8 mouse cellular contexts compared by ENCODE assay signal in genomic region chr3:90254419-90255193, GRCm38 (mm10). TPM values are rescaled to one million over a fixed set of nuclear protein-coding genes. Genes with fewer than 3 reads are reported as not detected.
A peak's percentile ranks its signal among the peaks of the same experiment; 100 is the strongest.
DNase-seq lines count a peak whose midpoint lies in the region; ATAC-seq and TF ChIP-seq lines count a peak whose summit lies in the region.

No protein-coding gene starts in this region.

- H3K4me3 ChIP-seq in testis, adult 2 months (ENCODE audit: control insufficient read depth, low read depth, low read length) = peak overlapping the region; percentile 100
- peak overlapping the region; percentile 61 for H3K4me3 ChIP-seq in hindbrain, embryonic 11.5 days (ENCODE audit: low read depth, low read length)
- peak overlapping the region; percentile 81 for H3K4me3 ChIP-seq in lung, postnatal 0 days (ENCODE audit: low read depth, low read length)
- peak overlapping the region; percentile 95 for H3K4me3 ChIP-seq in stomach, embryonic 16.5 days (replicated peaks; ENCODE audit: low read length)

- no peak for TF ChIP-seq POLR2A in testis, adult 2 months (IDR thresholded peaks at IDR 0.05; ENCODE audit: control insufficient read depth, low read depth, low read length)

- DNase-seq in adrenal gland, postnatal 25 days = peak; percentile 64
- no peak for DNase-seq in adrenal gland, postnatal 4 days (ENCODE audit: low spot score in 2 of 2)
- no peak for DNase-seq in testis, postnatal 10 days (ENCODE audit: low spot score)
- no peak for DNase-seq in hindbrain, embryonic 11.5 days (ENCODE audit: low spot score)
- peak; percentile 55 for DNase-seq in lung, postnatal 0 days (ENCODE audit: low spot score)
- DNase-seq in right cerebral cortex, postnatal 10 days (ENCODE audit: low spot score in 2 of 2) = no peak

- H3K27ac ChIP-seq in testis, adult 2 months (ENCODE audit: control insufficient read depth, insufficient read depth, low read depth, low read length) = peak overlapping the region; percentile 96
- peak overlapping the region; percentile 75 for H3K27ac ChIP-seq in hindbrain, embryonic 11.5 days (ENCODE audit: low read depth, low read length)
- peak overlapping the region; percentile 90 for H3K27ac ChIP-seq in lung, postnatal 0 days (ENCODE audit: low read length)
- H3K27ac ChIP-seq in stomach, embryonic 16.5 days (ENCODE audit: low read length) = peak overlapping the region; percentile 89

- H3K4me2 ChIP-seq in hindbrain, embryonic 11.5 days (replicated peaks; ENCODE audit: low read depth, low read length) = peak overlapping the region; percentile 71
- peak overlapping the region; percentile 72 for H3K4me2 ChIP-seq in lung, postnatal 0 days (replicated peaks; ENCODE audit: low read depth, low read length)
- H3K4me2 ChIP-seq in stomach, embryonic 16.5 days (ENCODE audit: low read depth, low read length) = peak overlapping the region; percentile 82

- no peaks in the 10 kb centered on the region for H3K27me3 ChIP-seq in testis, adult 2 months (ENCODE audit: control insufficient read depth, insufficient read depth, low read length)
- H3K27me3 ChIP-seq in hindbrain, embryonic 11.5 days (ENCODE audit: control insufficient read depth, insufficient read depth, low read length) = no peaks in the 10 kb centered on the region
- no peaks in the 10 kb centered on the region for H3K27me3 ChIP-seq in lung, postnatal 0 days (replicated peaks; ENCODE audit: insufficient read depth, low read length)
- H3K27me3 ChIP-seq in stomach, embryonic 16.5 days (ENCODE audit: control insufficient read depth, insufficient read depth, low read length) = no peaks in the 10 kb centered on the region

- no peaks in the 10 kb centered on the region for H3K9me3 ChIP-seq in hindbrain, embryonic 11.5 days (ENCODE audit: control insufficient read depth, low read length)
- H3K9me3 ChIP-seq in lung, postnatal 0 days (ENCODE audit: low read length) = no peaks in the 10 kb centered on the region
- H3K9me3 ChIP-seq in stomach, embryonic 16.5 days (replicated peaks; ENCODE audit: control insufficient read depth, low read length) = no peaks in the 10 kb centered on the region

- peak overlapping the region; percentile 71 for H3K9ac ChIP-seq in hindbrain, embryonic 11.5 days (ENCODE audit: low read depth, low read length)
- H3K9ac ChIP-seq in lung, postnatal 0 days (replicated peaks; ENCODE audit: low read depth) = peak overlapping the region; percentile 91
- H3K9ac ChIP-seq in stomach, embryonic 16.5 days (ENCODE audit: low read length) = peak overlapping the region; percentile 95

- peak; percentile 80 for ATAC-seq in hindbrain, embryonic 11.5 days (ENCODE audit: low FRiP score)
- peak; percentile 75 for ATAC-seq in lung, postnatal 0 days
- ATAC-seq in stomach, embryonic 16.5 days (ENCODE audit: insufficient read depth, low FRiP score) = peak; percentile 61

- TF ChIP-seq CTCF in testis, adult 2 months (IDR thresholded peaks at IDR 0.05; ENCODE audit: control insufficient read depth, insufficient read depth, insufficient replicate concordance, low read depth, low read length) = no peak
- no peak; the same call in 1 of the 2 replicates for TF ChIP-seq CTCF in lung, postnatal 0 days (IDR thresholded peaks at IDR 0.05)

- peaks cover 3% of the 10 kb centered on the region for H3K36me3 ChIP-seq in testis, adult 2 months (ENCODE audit: control insufficient read depth, insufficient read depth, low read length)
- H3K36me3 ChIP-seq in hindbrain, embryonic 11.5 days (ENCODE audit: control insufficient read depth, insufficient read depth, low read length) = 0 out of 2 replicates have a peak, but pooled peaks cover 4% of the 10 kb centered on the region
- peaks cover 11% of the 10 kb centered on the region for H3K36me3 ChIP-seq in lung, postnatal 0 days (ENCODE audit: insufficient read depth, low read length)
- H3K36me3 ChIP-seq in stomach, embryonic 16.5 days (ENCODE audit: control insufficient read depth, insufficient read depth, low read length) = peaks cover 14% of the 10 kb centered on the region

- peaks cover 7% of the 10 kb centered on the region for H3K4me1 ChIP-seq in testis, adult 2 months (ENCODE audit: control insufficient read depth, insufficient read depth, low read length)
- H3K4me1 ChIP-seq in hindbrain, embryonic 11.5 days (replicated peaks; ENCODE audit: control insufficient read depth, insufficient read depth, low read length) = peaks cover 5% of the 10 kb centered on the region
- peaks cover 8% of the 10 kb centered on the region; the same call in 1 of the 2 replicates for H3K4me1 ChIP-seq in lung, postnatal 0 days (ENCODE audit: insufficient read depth, low read depth, low read length)
- peaks cover 6% of the 10 kb centered on the region for H3K4me1 ChIP-seq in stomach, embryonic 16.5 days (ENCODE audit: control insufficient read depth, insufficient read depth, low read length)

- TF ChIP-seq EP300 in lung, postnatal 0 days (IDR thresholded peaks at IDR 0.05) = no peak

- under 1% methylated on average over 41 of the region's 41 CpGs for WGBS in hindbrain, embryonic 11.5 days
- WGBS in lung, postnatal 0 days = 2% methylated on average over 40 of the region's 41 CpGs
- WGBS in stomach, embryonic 16.5 days = under 1% methylated on average over 41 of the region's 41 CpGs

RNA-seq across cellular contexts. Expression of gene Crtc2, which starts 0.6 kb away (rescaled TPM):
- 46.7 and 57.8 TPM in 2 replicates for total RNA-seq in adrenal gland, postnatal 25 days (2021)
- total RNA-seq in adrenal gland, postnatal 4 days (2021) = 10 to 100 TPM; 57.6 to 57.9 TPM
- 25.1 and 33.7 TPM in 2 replicates for polyA plus RNA-seq in testis, adult 2 months (2012; rRNA removed)
- polyA plus RNA-seq in hindbrain, embryonic 11.5 days (2014; fragmentation: Nextera tagmentation; extraction: Ambion mirVana) = 9.8 and 10.6 TPM in 2 replicates
- 11.9 and 16.2 TPM in 2 replicates for polyA plus RNA-seq in lung, postnatal 0 days (2015; fragmentation: Nextera tagmentation; extraction: Ambion mirVana)
- 18.2 and 21.1 TPM in 2 replicates for polyA plus RNA-seq in stomach, embryonic 16.5 days (2015; fragmentation: Nextera tagmentation; extraction: Ambion mirVana)

RNA-seq across cellular contexts. Expression of gene Slc39a1, which starts 6.6 kb away (rescaled TPM):
- 132 and 136 TPM in 2 replicates for total RNA-seq in adrenal gland, postnatal 25 days (2021)
- 100 to 1,000 TPM; 136 TPM for total RNA-seq in adrenal gland, postnatal 4 days (2021)
- polyA plus RNA-seq in testis, adult 2 months (2012; rRNA removed) = 22.5 and 27.4 TPM in 2 replicates
- polyA plus RNA-seq in hindbrain, embryonic 11.5 days (2014; fragmentation: Nextera tagmentation; extraction: Ambion mirVana) = 49.1 and 55.3 TPM in 2 replicates
- polyA plus RNA-seq in lung, postnatal 0 days (2015; fragmentation: Nextera tagmentation; extraction: Ambion mirVana) = 143 and 152 TPM in 2 replicates
- 101 and 122 TPM in 2 replicates for polyA plus RNA-seq in stomach, embryonic 16.5 days (2015; fragmentation: Nextera tagmentation; extraction: Ambion mirVana)

RNA-seq across cellular contexts. Expression of gene Dennd4b, which starts 10.4 kb away (rescaled TPM):
- total RNA-seq in adrenal gland, postnatal 25 days (2021) = 9.0 and 10.7 TPM in 2 replicates
- total RNA-seq in adrenal gland, postnatal 4 days (2021) = 10 to 100 TPM; 15.5 to 17.4 TPM
- polyA plus RNA-seq in testis, adult 2 months (2012; rRNA removed) = 25.7 and 30.5 TPM in 2 replicates
- 3.8 and 4.5 TPM in 2 replicates for polyA plus RNA-seq in hindbrain, embryonic 11.5 days (2014; fragmentation: Nextera tagmentation; extraction: Ambion mirVana)
- polyA plus RNA-seq in lung, postnatal 0 days (2015; fragmentation: Nextera tagmentation; extraction: Ambion mirVana) = 2.3 and 2.7 TPM in 2 replicates
- 3.8 and 4.3 TPM in 2 replicates for polyA plus RNA-seq in stomach, embryonic 16.5 days (2015; fragmentation: Nextera tagmentation; extraction: Ambion mirVana)

RNA-seq across cellular contexts. Expression of gene Creb3l4, which starts 11.3 kb away (rescaled TPM):
- 0.85 TPM in 1 of 2 replicates, not detected in the other for total RNA-seq in adrenal gland, postnatal 25 days (2021)
- total RNA-seq in adrenal gland, postnatal 4 days (2021) = under 1 TPM; 0.87 to 0.98 TPM
- polyA plus RNA-seq in testis, adult 2 months (2012; rRNA removed) = 305 and 322 TPM in 2 replicates
- polyA plus RNA-seq in hindbrain, embryonic 11.5 days (2014; fragmentation: Nextera tagmentation; extraction: Ambion mirVana) = 4.5 and 4.9 TPM in 2 replicates
- 2.4 and 2.8 TPM in 2 replicates for polyA plus RNA-seq in lung, postnatal 0 days (2015; fragmentation: Nextera tagmentation; extraction: Ambion mirVana)
- 28.9 and 34.4 TPM in 2 replicates for polyA plus RNA-seq in stomach, embryonic 16.5 days (2015; fragmentation: Nextera tagmentation; extraction: Ambion mirVana)

RNA-seq across cellular contexts. Expression of gene Jtb, which starts 23.2 kb away (rescaled TPM):
- total RNA-seq in adrenal gland, postnatal 25 days (2021) = 68.6 and 72.3 TPM in 2 replicates
- total RNA-seq in adrenal gland, postnatal 4 days (2021) = 10 to 100 TPM; 62.8 to 64.6 TPM
- 12.2 and 15.4 TPM in 2 replicates for polyA plus RNA-seq in testis, adult 2 months (2012; rRNA removed)
- 101 and 104 TPM in 2 replicates for polyA plus RNA-seq in hindbrain, embryonic 11.5 days (2014; fragmentation: Nextera tagmentation; extraction: Ambion mirVana)
- 148 and 154 TPM in 2 replicates for polyA plus RNA-seq in lung, postnatal 0 days (2015; fragmentation: Nextera tagmentation; extraction: Ambion mirVana)
- 92.3 and 104 TPM in 2 replicates for polyA plus RNA-seq in stomach, embryonic 16.5 days (2015; fragmentation: Nextera tagmentation; extraction: Ambion mirVana)

Comparison
In these comparisons a context has a peak if more than half of its experiments do, and no peak if none do; other contexts are left out.
1. DNase-seq: peak in adrenal gland, postnatal 25 days (single experiment) and lung, postnatal 0 days (single experiment); none in adrenal gland, postnatal 4 days (0 of 2), testis, postnatal 10 days (single experiment), hindbrain, embryonic 11.5 days (single experiment) and right cerebral cortex, postnatal 10 days (0 of 2).
2. Peak in every context shown above with its lines, with median percentiles within 50 percentile points of each other: H3K27ac ChIP-seq, H3K4me3 ChIP-seq, ATAC-seq, H3K4me2 ChIP-seq and H3K9ac ChIP-seq.